In the genomic region with DNA sequence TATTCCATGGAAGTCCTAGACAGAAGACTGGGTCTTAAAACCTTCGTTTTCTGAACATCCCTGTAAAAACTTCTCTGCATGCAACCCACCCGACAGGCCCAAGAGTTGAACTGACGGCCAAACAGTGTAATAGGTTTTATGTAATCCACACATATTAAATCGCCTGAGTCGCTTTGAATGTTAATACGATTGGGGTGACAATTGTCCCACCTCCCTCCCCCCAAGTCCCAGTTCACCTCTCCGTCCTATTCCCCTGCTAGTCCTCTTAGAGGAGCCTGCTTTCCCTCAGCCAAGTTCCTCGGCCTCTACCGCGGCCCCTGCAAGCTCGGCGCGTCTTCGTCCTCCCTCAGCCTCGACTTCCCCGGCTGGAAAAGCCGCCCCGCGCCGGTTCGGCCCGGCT, we compare ENCODE assay signal across 7 mouse cellular contexts. TPM values are rescaled to one million over a fixed set of nuclear protein-coding genes. Genes with fewer than 3 reads are reported as not detected.
DNase-seq lines count a peak whose midpoint lies in the region; ATAC-seq and TF ChIP-seq lines count a peak whose summit lies in the region.

No protein-coding gene starts in this region.

- no peak for TF ChIP-seq CTCF in midbrain, postnatal 0 days (IDR thresholded peaks at IDR 0.05)

- H3K27me3 ChIP-seq in lung, embryonic 15.5 days, result no peaks in the 10 kb centered on the region
- H3K27me3 ChIP-seq in embryonic facial prominence, embryonic 11.5 days (ENCODE audit: control insufficient read depth, insufficient read depth, low read length), result no peaks in the 10 kb centered on the region
- H3K27me3 ChIP-seq in midbrain, postnatal 0 days (ENCODE audit: insufficient read depth, low read length), result no peaks in the 10 kb centered on the region

- peak; percentile 9; the same call in 1 of the 2 replicates for ATAC-seq in lung, embryonic 15.5 days (ENCODE audit: borderline replicate concordance, extremely low read depth, low FRiP score, low TSS enrichment)
- ATAC-seq in embryonic facial prominence, embryonic 11.5 days (replicated peaks; ENCODE audit: insufficient number of reproducible peaks, low FRiP score, low TSS enrichment, low read depth), result peak; percentile 8; the same call in 1 of the 2 replicates
- ATAC-seq in midbrain, postnatal 0 days (ENCODE audit: low FRiP score), result no peak; the same call in 1 of the 2 replicates

- under 1% methylated on average over 22 of the region's 22 CpGs for WGBS in lung, embryonic 15.5 days
- under 1% methylated on average over 22 of the region's 22 CpGs for WGBS in embryonic facial prominence, embryonic 11.5 days
- 1% methylated on average over 22 of the region's 22 CpGs for WGBS in midbrain, postnatal 0 days

- H3K4me1 ChIP-seq in lung, embryonic 15.5 days, result 0 out of 2 replicates have a peak, but pooled peaks cover 16% of the 10 kb centered on the region
- no peaks in the 10 kb centered on the region for H3K4me1 ChIP-seq in embryonic facial prominence, embryonic 11.5 days (ENCODE audit: control insufficient read depth, insufficient read depth, low read length)
- H3K4me1 ChIP-seq in midbrain, postnatal 0 days (ENCODE audit: insufficient read depth, low read length), result no peaks in the 10 kb centered on the region

- no peaks in the 10 kb centered on the region for H3K9me3 ChIP-seq in lung, embryonic 15.5 days
- no peaks in the 10 kb centered on the region for H3K9me3 ChIP-seq in embryonic facial prominence, embryonic 11.5 days (replicated peaks; ENCODE audit: control insufficient read depth, low read length)
- no peaks in the 10 kb centered on the region for H3K9me3 ChIP-seq in midbrain, postnatal 0 days (ENCODE audit: low read length)

- H3K36me3 ChIP-seq in lung, embryonic 15.5 days, result peaks cover 5% of the 10 kb centered on the region; the same call in 1 of the 2 replicates
- H3K36me3 ChIP-seq in embryonic facial prominence, embryonic 11.5 days (replicated peaks; ENCODE audit: control insufficient read depth, insufficient read depth, low read depth, low read length), result no peaks in the 10 kb centered on the region
- no peaks in the 10 kb centered on the region for H3K36me3 ChIP-seq in midbrain, postnatal 0 days (ENCODE audit: insufficient read depth, low read length)

- H3K9ac ChIP-seq in lung, embryonic 15.5 days, result peak overlapping the region; percentile 99
- H3K9ac ChIP-seq in embryonic facial prominence, embryonic 11.5 days (replicated peaks; ENCODE audit: low read length), result peak overlapping the region; percentile 88
- peak overlapping the region; percentile 86 for H3K9ac ChIP-seq in midbrain, postnatal 0 days (replicated peaks; ENCODE audit: low read length, poor library complexity, severe bottlenecking)

- DNase-seq in lung, postnatal 36 days, result no peak
- DNase-seq in embryonic facial prominence, embryonic 11.5 days (ENCODE audit: low spot score), result peak; percentile 44
- DNase-seq in induced T-regulatory cell, adult 2 months (ENCODE audit: low read depth), result peak; percentile 52
- peak; percentile 2 for DNase-seq in midbrain, postnatal 0 days (ENCODE audit: low spot score)
- DNase-seq in ovary, adult 18-20 months (ENCODE audit: low spot score), result no peak
- DNase-seq in layer of hippocampus, adult 8-10 months (ENCODE audit: low spot score in 2 of 2), result no peak

- H3K4me3 ChIP-seq in lung, embryonic 15.5 days, result peak overlapping the region; percentile 99
- peak overlapping the region; percentile 78 for H3K4me3 ChIP-seq in embryonic facial prominence, embryonic 11.5 days (ENCODE audit: low read depth, low read length)
- H3K4me3 ChIP-seq in midbrain, postnatal 0 days (ENCODE audit: low read depth, low read length), result peak overlapping the region; percentile 83

- peak overlapping the region; percentile 98 for H3K27ac ChIP-seq in lung, embryonic 15.5 days
- peak overlapping the region; percentile 87 for H3K27ac ChIP-seq in embryonic facial prominence, embryonic 11.5 days (replicated peaks; ENCODE audit: low read depth, low read length)
- peak overlapping the region; percentile 88 for H3K27ac ChIP-seq in midbrain, postnatal 0 days (ENCODE audit: low read depth, low read length)

- peak overlapping the region; percentile 67 for H3K4me2 ChIP-seq in lung, embryonic 15.5 days
- peak overlapping the region; percentile 66 for H3K4me2 ChIP-seq in embryonic facial prominence, embryonic 11.5 days (ENCODE audit: low read depth, low read length)
- H3K4me2 ChIP-seq in midbrain, postnatal 0 days (ENCODE audit: low read depth, low read length, poor library complexity, severe bottlenecking), result peak overlapping the region; percentile 76

RNA-seq across cellular contexts. Expression of gene Fbxo36, which starts 1.5 kb away (rescaled TPM):
- 16.0 and 16.5 TPM in 2 replicates for polyA plus RNA-seq in lung, embryonic 15.5 days (2015; fragmentation: Nextera tagmentation; extraction: Ambion mirVana)
- 9.9 and 11.3 TPM in 2 replicates for polyA plus RNA-seq in embryonic facial prominence, embryonic 11.5 days (2014; fragmentation: Nextera tagmentation; extraction: Ambion mirVana)
- 1.3 and 2.6 TPM in 2 replicates for total RNA-seq in midbrain, postnatal 0 days (2014; rRNA removed)
- 6.7 and 7.4 TPM in 2 replicates for polyA plus RNA-seq in midbrain, postnatal 0 days (2015; fragmentation: Nextera tagmentation; extraction: Ambion mirVana)
- total RNA-seq in layer of hippocampus, adult 8-10 months (2022), result 1 to 10 TPM; 1.7 to 5.4 (median 3.5) TPM

RNA-seq across cellular contexts. Expression of gene Trip12, which starts 2.2 kb away (rescaled TPM):
- 49.2 and 56.0 TPM in 2 replicates for polyA plus RNA-seq in lung, embryonic 15.5 days (2015; fragmentation: Nextera tagmentation; extraction: Ambion mirVana)
- 71.9 and 82.7 TPM in 2 replicates for polyA plus RNA-seq in embryonic facial prominence, embryonic 11.5 days (2014; fragmentation: Nextera tagmentation; extraction: Ambion mirVana)
- 120 and 154 TPM in 2 replicates for total RNA-seq in midbrain, postnatal 0 days (2014; rRNA removed)
- polyA plus RNA-seq in midbrain, postnatal 0 days (2015; fragmentation: Nextera tagmentation; extraction: Ambion mirVana), result 23.8 and 37.1 TPM in 2 replicates
- total RNA-seq in layer of hippocampus, adult 8-10 months (2022), result 100 to 1,000 TPM; 183 to 241 (median 215) TPM

Comparison
In these comparisons a context has a peak if more than half of its experiments do, and no peak if none do; other contexts are left out.
1. DNase-seq: peak in embryonic facial prominence, embryonic 11.5 days (single experiment), induced T-regulatory cell, adult 2 months (single experiment) and midbrain, postnatal 0 days (single experiment); none in lung, postnatal 36 days (single experiment), ovary, adult 18-20 months (single experiment) and layer of hippocampus, adult 8-10 months (0 of 2).
2. Peak in every context shown above with its lines, with median percentiles within 50 percentile points of each other: H3K27ac ChIP-seq, H3K4me2 ChIP-seq, H3K4me3 ChIP-seq and H3K9ac ChIP-seq.